Mouse (Mus musculus) c-Kit-positive CD71-negative TER-119-negative erythroid progenitor cells, embryonic 14.5 days (primary cell): ENCODE results near the gene Map2k7.
"Not testable (repeated sequence)": the region's sequence is repeated elsewhere in the genome, so short reads cannot be mapped to it uniquely, and the experiment has no call there.

Experiments used
- DNase-seq: peaks from one replicate; pipeline ENCODE4 v3.0.0-alpha.2; 2013; ENCODE audit warnings: low read depth

Gene Map2k7

GRCm38 (mm10) chr8:4226739-4227347, 11.7 kb upstream of the Map2k7 start, which contains the start of gene Lrrc8e:
TSS of gene Lrrc8e (plus strand) at chr8:4226827.
- no peak for DNase-seq

- DNase-seq: no peak
Observed at GRCm38 (mm10) chr8:4227919-4228318, 10.6 kb upstream of the Map2k7 start.

GRCm38 (mm10) chr8:4229784-4230183, 8.8 kb upstream of the Map2k7 start:
- DNase-seq: no peak

- no peak for DNase-seq
Observed at GRCm38 (mm10) chr8:4230612-4231351, 7.8 kb upstream of the Map2k7 start.

- no peak for DNase-seq
Observed at GRCm38 (mm10) chr8:4237814-4238433, 616 bp upstream of the Map2k7 start.

- no peak for DNase-seq
Observed at GRCm38 (mm10) chr8:4239193-4239890, 802 bp downstream of the Map2k7 start.

- DNase-seq: no peak
Observed at GRCm38 (mm10) chr8:4245061-4245460, 6.5 kb downstream of the Map2k7 start.

GRCm38 (mm10) chr8:4245737-4246136, 7.2 kb downstream of the Map2k7 start:
- DNase-seq: no peak

GRCm38 (mm10) chr8:4247241-4247640, 8.7 kb downstream of the Map2k7 start:
- no peak for DNase-seq

- DNase-seq: no peak
Observed at GRCm38 (mm10) chr8:4247951-4248540, 9.5 kb downstream of the Map2k7 start, which contains the start of gene Tgfbr3l. TSS of gene Tgfbr3l (plus strand) at chr8:4248214.

GRCm38 (mm10) chr8:4249213-4249612, 10.7 kb downstream of the Map2k7 start:
- DNase-seq: no peak

GRCm38 (mm10) chr8:4250306-4250970, 11.9 kb downstream of the Map2k7 start:
- peak; percentile 81 for DNase-seq

GRCm38 (mm10) chr8:4252116-4252760, 13.7 kb downstream of the Map2k7 start:
- DNase-seq: no peak

GRCm38 (mm10) chr8:4252934-4253841, 14.6 kb downstream of the Map2k7 start, which contains the start of gene Snapc2:
TSS of gene Snapc2 (plus strand) at chr8:4253080.
- DNase-seq: peak; percentile 95

GRCm38 (mm10) chr8:4254001-4254400, 15.5 kb downstream of the Map2k7 start:
- no peak for DNase-seq

GRCm38 (mm10) chr8:4255471-4255870, 16.9 kb downstream of the Map2k7 start:
- not testable (repeated sequence) for DNase-seq

- DNase-seq: no peak
Observed at GRCm38 (mm10) chr8:4256911-4257310, 18.4 kb downstream of the Map2k7 start.

- no peak for DNase-seq
Observed at GRCm38 (mm10) chr8:4257350-4257749, 18.8 kb downstream of the Map2k7 start.

GRCm38 (mm10) chr8:4258233-4258632, 19.7 kb downstream of the Map2k7 start:
- DNase-seq: peak; percentile 59

GRCm38 (mm10) chr8:4258678-4259077, 20.1 kb downstream of the Map2k7 start:
- DNase-seq: no peak
